Mouse (Mus musculus) testis, postnatal 14 days (tissue): ENCODE measurements around the gene Dab1.

Experiments used
- DNase-seq: peaks from one replicate; pipeline ENCODE4 v3.0.0; 2021; ENCODE audit warnings: low spot score

Dab1 gene

GRCm38 (mm10) chr4:104450645-104451044 lies 831.5 kb downstream of the Dab1 start:
- DNase-seq, result no peak

DNA sequence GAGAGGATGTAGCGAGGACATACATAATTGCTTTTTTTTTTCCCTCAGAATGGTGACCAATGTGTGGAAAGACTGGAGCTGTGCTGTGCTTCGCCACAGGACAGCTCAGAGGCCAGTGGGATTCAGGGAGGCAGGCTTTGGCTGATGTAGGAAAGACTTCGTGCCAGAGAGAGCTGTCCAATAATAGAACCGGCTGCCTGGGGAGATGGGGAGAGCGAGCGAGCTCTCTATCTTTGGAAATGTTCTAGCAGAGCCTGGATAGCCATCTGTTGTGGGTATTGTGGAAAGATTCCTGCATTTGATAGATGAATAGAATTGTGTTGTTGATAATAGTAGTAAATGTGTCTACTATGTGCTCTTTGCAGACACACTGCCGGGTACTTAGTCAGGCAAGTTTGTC lies 833.4 kb downstream of the Dab1 start:
- no peak for DNase-seq

- DNase-seq, result no peak
Observed at GRCm38 (mm10) chr4:104455151-104455550, 836.0 kb downstream of the Dab1 start.

DNA sequence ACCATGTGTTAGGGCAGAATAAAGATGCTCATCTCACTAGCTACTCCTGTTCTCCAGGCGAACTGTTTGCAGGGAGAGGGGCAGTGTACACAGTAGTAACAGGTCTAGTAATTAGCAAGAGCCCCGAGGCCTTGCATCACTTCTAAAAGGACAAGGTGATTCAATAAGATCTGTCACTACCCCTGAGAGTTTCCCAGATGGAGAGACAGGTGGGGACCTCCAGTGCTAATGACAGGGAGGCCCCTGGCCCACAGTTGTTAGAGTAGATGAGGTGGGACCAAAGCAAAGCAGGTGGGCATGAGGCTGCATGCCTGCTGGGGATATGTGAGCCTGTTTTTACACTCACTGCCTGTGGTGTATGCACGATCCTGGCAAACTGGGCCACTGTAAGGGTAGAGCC lies 836.6 kb downstream of the Dab1 start:
- no peak for DNase-seq

- DNase-seq, result no peak
Observed at GRCm38 (mm10) chr4:104456173-104456873, 837.2 kb downstream of the Dab1 start.

DNA sequence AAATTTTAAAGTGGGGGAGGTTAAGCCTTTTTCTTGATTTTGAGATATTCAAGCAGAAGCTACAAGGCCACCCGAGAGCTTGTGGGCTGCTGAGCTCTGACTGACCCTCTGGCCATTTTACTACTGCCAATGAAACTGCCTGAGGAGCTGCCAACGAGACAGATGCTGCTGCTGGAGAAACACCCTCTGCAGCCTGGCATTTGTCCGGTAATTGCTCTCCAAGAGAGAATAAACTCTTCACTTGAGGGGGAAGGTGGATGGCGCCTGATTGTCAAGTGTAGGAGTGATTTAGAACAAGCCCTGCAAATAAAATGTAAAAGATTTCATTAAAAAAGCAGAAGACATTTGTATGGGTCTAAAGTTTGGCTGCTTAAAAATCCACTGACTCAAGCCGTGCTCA lies 839.6 kb downstream of the Dab1 start:
- DNase-seq, result no peak

DNA sequence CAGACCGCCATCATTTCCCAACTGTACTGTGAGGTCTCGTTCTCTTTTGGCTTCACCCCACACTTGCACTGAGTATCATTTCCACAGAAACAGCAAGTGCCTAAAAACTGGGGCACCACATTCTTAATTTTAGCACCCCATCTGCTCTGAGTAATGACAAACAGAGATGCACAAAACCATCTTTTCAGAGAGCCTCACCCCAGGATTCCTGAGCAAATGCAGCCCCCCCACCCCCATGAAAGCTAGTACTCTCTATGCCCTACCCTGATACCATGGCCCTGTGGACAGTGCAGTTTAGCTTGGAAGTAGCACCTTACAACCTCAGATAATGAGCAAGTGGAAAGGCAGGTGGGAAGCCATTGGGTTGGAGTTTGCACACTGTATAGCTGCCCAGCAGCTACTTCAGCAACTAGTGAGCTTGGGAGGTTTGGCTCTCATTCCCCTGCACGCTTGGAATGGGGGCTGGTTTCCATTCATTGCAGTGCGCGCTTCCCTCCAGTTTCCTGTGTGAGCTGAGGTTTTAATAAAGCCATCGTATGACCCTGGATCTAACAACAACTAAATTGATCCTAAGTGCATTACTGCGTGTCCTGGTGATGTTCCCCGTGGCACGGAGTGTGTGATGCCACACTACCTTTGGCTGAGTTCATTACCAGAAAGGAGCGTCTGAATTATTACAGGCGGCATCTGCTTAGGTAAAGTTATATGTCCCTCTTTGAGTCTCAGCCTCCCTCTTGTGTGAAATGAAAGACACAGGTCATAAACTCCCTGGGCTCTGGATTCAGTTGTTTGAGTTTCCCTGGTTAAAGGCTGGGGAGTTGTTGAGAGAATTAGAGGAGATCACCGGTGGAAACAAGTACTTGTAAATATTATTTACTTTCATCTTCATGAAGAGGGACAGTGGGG lies 842.2 kb downstream of the Dab1 start:
- no peak for DNase-seq

GRCm38 (mm10) chr4:104462932-104463780 lies 844.0 kb downstream of the Dab1 start:
- DNase-seq, result no peak

DNA sequence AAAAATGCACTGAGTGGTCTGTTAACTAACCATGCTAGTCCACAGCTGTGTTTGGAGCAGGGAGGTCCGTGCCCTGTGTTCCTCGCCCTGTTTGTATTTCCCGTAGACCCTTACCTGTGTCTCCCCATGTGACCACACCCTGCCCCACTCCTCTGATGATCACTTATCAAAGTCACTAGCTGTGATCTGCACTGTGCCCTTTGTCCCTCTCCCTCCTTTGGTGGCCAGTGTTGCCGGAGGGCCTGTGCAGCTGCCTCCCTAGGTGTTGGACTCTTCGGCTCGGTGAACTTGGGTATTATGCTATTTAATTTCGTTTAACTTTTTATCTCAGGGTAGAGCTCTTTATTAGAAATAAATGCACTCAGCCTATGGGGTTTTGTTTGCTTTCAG lies 844.6 kb downstream of the Dab1 start:
- no peak for DNase-seq

GRCm38 (mm10) chr4:104465594-104465993 lies 846.4 kb downstream of the Dab1 start:
- DNase-seq, result no peak

DNA sequence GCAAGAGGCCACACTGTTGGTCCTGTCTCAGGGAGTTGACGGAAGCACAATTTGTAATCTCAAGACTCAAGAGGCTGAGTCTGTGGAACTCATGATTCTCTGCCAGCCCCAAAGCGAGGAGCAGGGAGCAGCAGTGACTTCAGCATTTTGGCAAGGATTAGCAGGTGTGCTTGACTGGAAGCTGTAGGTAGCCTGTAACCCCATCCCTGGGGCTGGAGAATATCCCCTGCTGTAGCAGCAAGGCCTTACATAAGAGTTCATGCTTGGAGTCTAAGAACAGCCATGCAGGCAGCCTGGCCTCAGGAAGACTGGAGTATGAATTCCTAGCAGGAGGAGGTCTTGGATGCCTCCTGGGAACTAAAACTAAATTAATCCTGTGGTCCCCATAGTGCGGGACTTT lies 849.5 kb downstream of the Dab1 start:
- no peak for DNase-seq

- DNase-seq, result no peak
Observed at GRCm38 (mm10) chr4:104472915-104473314, 853.8 kb downstream of the Dab1 start.

DNA sequence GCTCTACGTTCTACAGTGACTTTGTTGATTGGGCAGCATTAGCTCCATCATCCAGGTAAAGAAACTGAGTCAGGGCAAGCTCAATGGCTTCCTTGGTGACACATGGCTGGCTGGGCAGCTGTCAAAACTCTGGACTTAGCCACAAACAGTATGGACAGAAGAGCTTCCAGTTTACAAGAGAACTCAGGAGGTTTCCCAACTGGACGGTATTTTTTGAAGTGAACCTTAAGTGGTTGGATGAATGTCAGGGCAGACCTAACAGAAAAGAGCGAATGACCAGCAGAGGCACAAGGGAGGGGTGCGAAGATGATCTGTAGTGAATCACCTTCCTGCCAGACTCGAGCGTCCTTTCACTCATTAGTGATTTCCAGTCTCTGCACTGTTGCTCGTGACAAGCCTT lies 857.7 kb downstream of the Dab1 start:
- no peak for DNase-seq

- DNase-seq, result no peak
Observed at GRCm38 (mm10) chr4:104483948-104484347, 864.8 kb downstream of the Dab1 start.

GRCm38 (mm10) chr4:104497221-104497620 lies 878.1 kb downstream of the Dab1 start:
- DNase-seq, result no peak

- no peak for DNase-seq
Observed at GRCm38 (mm10) chr4:104500112-104500511, 881.0 kb downstream of the Dab1 start.

DNA sequence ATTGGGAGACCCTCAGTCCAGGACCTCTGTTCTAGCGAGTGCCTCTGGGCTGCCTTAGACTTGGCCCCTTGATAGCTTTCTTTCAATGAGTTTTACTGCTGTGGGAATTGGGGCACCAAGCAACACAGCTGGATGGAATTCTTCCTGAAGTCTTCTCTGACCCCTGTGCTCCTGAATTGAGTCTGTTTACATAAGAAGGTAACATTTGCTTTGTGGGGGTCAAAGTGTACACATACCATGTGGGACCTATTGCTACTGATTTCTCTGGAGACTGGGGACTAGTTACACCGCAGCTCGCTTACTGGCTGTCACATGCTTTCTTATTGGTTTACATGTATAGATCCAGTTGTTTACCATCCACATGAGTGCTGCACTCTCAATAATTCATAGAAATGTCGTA lies 881.5 kb downstream of the Dab1 start:
- no peak for DNase-seq

- DNase-seq, result no peak
Observed at GRCm38 (mm10) chr4:104501245-104501644, 882.1 kb downstream of the Dab1 start.

DNA sequence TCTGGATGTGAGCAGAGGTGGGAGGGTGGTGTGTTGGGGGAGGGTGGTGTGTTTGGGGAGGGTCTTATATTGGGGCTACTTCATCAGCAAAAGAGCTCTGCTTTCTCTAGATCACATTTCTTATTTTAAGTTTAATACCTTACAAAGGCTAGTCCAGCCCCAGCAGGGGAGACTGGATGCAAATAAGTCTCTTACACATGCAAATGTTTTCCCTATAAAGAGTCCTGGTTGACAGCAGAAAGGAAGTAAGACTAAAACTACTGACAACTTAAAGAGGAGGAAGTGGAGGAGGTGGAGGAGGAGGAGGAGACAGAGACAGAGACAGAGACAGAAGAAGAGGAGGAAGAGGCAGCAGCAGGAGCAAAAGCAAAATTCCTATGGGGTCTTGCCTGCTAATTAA lies 885.8 kb downstream of the Dab1 start:
- DNase-seq, result no peak

DNA sequence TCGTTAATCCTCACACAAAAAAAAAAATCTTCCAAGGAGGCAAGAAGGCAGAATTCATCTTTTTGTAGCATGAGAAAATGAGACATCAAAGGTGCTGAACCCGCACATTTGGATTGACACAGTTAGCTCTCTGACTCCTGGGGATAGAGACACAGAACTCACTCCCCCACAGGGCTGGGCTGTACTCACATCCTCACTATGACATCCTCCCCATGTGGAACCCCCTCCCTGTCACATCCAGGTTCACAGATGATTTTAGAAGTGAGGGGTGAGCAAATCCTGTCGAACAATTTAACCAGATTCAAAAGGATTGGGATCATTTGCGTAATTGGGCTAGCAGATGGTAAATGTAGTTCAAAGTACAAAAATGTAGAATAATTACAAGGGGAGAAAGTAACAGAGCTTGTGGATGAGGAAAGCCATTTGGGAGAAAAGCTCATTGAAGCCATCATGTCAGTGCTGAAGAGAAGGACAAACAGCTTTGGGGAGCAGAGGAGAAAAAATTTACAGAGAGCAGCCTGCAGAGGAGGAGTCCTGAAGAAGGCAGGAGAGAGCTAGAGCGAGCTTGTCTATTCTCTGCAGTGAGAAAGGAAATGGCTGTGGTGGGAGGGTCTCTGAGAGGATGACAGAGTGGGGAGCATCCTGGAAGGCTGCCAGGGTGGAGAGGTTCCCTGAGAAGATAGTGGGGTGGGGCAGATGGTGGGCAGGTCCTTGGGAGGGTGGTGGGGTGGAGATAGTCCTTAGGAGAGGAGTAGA lies 890.2 kb downstream of the Dab1 start:
- no peak for DNase-seq

DNA sequence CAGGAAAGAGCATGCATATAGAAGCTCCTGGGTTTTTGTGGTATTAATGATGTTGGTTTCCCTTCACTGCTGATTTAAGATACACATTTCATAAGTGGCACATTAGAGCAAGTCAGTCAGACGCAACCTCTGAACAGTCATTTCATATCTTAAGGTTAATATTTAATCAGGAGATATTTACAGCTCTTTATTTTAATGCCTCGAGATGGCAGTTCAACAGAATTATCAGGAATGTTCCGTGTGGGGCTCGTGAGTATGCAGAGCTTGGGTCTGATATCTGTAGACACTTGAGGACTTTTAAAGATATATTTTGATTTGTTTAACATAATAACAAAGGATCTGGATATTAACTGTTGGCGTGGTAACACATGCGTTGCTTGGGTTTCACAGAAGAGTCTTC lies 892.7 kb downstream of the Dab1 start:
- no peak for DNase-seq

GRCm38 (mm10) chr4:104512513-104512912 lies 893.4 kb downstream of the Dab1 start:
- DNase-seq, result no peak
